Mouse (Mus musculus): ENCODE measurements around the gene Pcyt1a.

- TF ChIP-seq TBP (conservative IDR thresholded peaks at IDR 0.05; ENCODE audit: low read depth, low read length) (no peak), POLR2A (IDR thresholded peaks at IDR 0.05; ENCODE audit: low read depth, low read length) (no peak), CTCF (conservative IDR thresholded peaks at IDR 0.05 in 1 of 2, IDR thresholded peaks at IDR 0.05 in 1 of 2; ENCODE audit: low read depth in 2 of 2, low read length in 2 of 2) (no peak), USF1 (IDR thresholded peaks at IDR 0.05; ENCODE audit: low read depth, low read length) (no peak), EP300 (IDR thresholded peaks at IDR 0.05; ENCODE audit: low read length) (no peak), GABPA (IDR thresholded peaks at IDR 0.05; ENCODE audit: insufficient replicate concordance, low read depth, low read length) (no peak), MAZ (IDR thresholded peaks at IDR 0.05; ENCODE audit: low read depth, low read length) (no peak)
These were observed 54.5 kb downstream of the Pcyt1a start for GRCm38 (mm10) chr16:32485209-32485608.
